Mouse (Mus musculus): ENCODE data around the gene Nr0b2. TPM values are rescaled to one million over a fixed set of nuclear protein-coding genes. Genes with fewer than 3 reads are reported as not detected.

Gene Nr0b2
- polyA plus RNA-seq, 1 experiment: not detected

DNA sequence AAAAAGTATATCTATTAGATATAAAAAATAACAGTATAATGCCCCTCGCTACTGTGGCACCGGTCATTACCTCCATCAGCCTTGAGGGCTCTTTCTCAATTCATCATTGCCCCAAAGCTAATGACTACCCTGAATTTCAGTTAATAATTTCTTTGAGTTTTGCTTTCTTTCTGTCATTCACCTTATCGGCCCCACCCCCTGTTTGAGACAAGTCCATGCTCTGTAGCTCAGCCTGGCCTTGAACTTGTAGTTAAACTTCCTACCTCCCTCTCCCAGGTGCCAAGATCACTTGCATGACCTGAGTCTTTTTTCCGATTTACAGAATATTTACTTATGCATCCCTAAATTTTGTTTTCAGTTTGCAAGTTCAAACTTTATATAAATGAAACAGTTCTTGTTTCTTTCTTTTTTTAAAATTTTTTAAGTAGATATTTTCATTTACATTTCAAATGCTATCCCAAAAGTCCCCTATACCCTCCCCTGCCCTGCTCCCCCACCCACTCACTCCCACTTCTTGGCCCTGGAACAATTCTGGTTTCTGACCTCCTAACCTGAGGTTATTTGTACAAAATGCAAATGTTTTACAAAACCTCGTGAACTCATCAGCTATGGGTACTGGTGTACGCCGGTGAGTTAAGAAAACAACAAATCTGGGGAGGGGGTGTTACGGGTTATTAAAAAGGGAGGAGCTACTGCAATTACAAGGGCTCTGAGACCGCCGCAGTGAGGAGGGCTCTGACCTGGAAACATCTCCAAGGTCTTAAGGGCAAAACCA lies 16.3 kb downstream of the Nr0b2 start:
- WGBS: 80% methylated on average over 10 of the region's 10 CpGs
- H3K4me3 ChIP-seq (replicated peaks; ENCODE audit: control insufficient read depth, low read depth, low read length): no peak overlapping the region
- H3K4me1 ChIP-seq (ENCODE audit: control insufficient read depth, insufficient read depth, low read length): peaks cover 1% of the 10 kb centered on the region; the same call in 1 of the 2 replicates
- H3K27ac ChIP-seq (ENCODE audit: control insufficient read depth, insufficient read depth, low read depth, low read length, poor library complexity): no peak overlapping the region
- TF ChIP-seq POLR2A (IDR thresholded peaks at IDR 0.05; ENCODE audit: borderline replicate concordance, control insufficient read depth, low read depth, low read length): no peak
- TF ChIP-seq CTCF (IDR thresholded peaks at IDR 0.05; ENCODE audit: control insufficient read depth, insufficient read depth, low read length): no peak

DNA sequence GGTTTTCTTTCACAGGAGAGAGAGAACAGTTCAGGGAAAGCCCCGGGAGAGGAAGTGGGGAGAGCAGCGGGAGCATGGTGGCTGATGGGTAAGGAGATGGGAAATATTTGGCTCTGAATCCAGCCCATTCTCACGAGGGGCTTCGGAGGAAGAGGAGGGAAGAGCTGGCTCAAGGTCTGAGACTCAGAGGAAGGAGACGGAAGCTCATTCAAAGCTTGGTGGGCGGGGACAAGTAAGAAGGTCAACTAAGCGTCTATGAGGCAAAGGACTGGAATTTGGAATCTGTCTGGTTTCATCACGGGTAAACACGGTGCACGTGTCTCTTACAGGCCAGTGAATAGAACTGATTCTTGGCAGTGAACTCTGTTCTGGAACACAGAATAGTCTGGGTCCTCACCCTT lies 16.9 kb downstream of the Nr0b2 start:
- TF ChIP-seq POLR2A (IDR thresholded peaks at IDR 0.05; ENCODE audit: borderline replicate concordance, control insufficient read depth, low read depth, low read length): no peak
- H3K27ac ChIP-seq (ENCODE audit: control insufficient read depth, insufficient read depth, low read depth, low read length, poor library complexity): no peak overlapping the region
- H3K4me1 ChIP-seq (ENCODE audit: control insufficient read depth, insufficient read depth, low read length): peaks cover 1% of the 10 kb centered on the region; the same call in 1 of the 2 replicates
- H3K4me3 ChIP-seq (replicated peaks; ENCODE audit: control insufficient read depth, low read depth, low read length): no peak overlapping the region
- 46% methylated on average over 10 of the region's 10 CpGs for WGBS

DNA sequence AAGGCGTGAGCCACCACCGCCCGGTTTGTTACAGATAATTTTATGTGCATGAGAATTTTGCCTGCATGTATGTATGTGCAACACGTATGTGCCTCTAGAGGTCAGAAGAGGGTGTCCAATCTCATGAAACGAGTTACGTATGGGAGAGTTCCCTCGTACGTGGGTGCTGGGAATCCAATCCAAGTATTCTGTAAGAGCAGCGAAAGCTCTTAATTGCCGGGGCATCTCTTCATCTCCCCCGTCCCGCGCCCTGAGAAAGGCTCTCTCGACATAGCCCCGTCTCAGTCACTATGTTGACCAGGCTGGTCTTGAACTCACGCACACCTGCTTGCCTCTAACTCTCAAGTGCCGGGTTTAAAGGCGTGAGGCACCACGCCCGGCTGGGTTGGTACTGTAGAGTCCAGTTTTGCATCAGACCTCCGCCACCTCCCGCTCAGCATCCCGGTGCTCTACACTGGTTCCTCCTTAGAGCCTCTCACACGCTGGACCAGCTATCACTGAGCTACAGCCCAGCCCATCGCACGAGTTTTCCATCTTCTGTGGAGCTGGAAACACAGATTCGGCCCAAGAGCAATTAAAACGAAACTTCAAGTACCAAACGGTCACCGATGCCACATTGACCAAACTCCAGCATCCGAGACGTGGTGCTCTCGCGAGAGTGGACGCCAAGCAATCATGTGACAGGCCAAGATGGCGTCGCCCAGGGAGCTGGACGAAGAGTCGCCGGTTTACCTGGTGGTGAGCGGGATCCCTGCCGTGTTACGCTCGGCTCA lies 21.1 kb downstream of the Nr0b2 start, which contains the start of gene Gpatch3:
Gene Gpatch3, plus strand, starts transcription at position 676 of the 773 bp plus-strand sequence.
- 4% methylated on average over 44 of the region's 44 CpGs for WGBS
- TF ChIP-seq CTCF (IDR thresholded peaks at IDR 0.05; ENCODE audit: control insufficient read depth, insufficient read depth, low read length) (peak; percentile 19; the same call in 1 of the 2 replicates), POLR2A (IDR thresholded peaks at IDR 0.05; ENCODE audit: borderline replicate concordance, control insufficient read depth, low read depth, low read length) (peak; percentile 95)
- H3K27ac ChIP-seq (ENCODE audit: control insufficient read depth, insufficient read depth, low read depth, low read length, poor library complexity): peak within 1 kb of the TSS; percentile 63
- H3K4me1 ChIP-seq (ENCODE audit: control insufficient read depth, insufficient read depth, low read length): peaks cover 3% of the 10 kb centered on the region
- peak within 1 kb of the TSS; percentile 80 for H3K4me3 ChIP-seq (replicated peaks; ENCODE audit: control insufficient read depth, low read depth, low read length)

DNA sequence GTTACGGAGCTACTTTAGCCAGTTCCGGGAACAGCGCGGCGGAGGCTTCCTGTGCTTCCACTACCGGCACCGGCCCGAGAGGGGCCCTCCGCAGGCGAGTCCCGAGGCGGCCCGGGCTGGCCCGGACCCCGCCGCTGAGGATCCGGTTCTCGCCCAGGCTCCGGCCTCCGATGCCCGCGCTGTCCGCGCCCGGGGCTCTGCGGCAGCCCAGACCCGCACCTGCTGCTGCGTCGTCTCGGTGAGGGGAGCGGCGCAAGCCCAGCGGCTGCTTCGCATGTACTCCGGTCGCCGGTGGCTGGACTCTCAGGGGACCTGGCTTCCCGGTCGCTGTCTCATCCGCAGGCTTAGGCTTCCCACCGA lies 21.6 kb downstream of the Nr0b2 start:
- Histone ChIP-seq H3K27ac (ENCODE audit: control insufficient read depth, insufficient read depth, low read depth, low read length, poor library complexity) (peak overlapping the region; percentile 14; the same call in 1 of the 2 replicates), H3K4me3 (replicated peaks; ENCODE audit: control insufficient read depth, low read depth, low read length) (peak overlapping the region; percentile 80), H3K4me1 (ENCODE audit: control insufficient read depth, insufficient read depth, low read length) (peaks cover 3% of the 10 kb centered on the region)
- WGBS: under 1% methylated on average over 41 of the region's 41 CpGs
- TF ChIP-seq CTCF (IDR thresholded peaks at IDR 0.05; ENCODE audit: control insufficient read depth, insufficient read depth, low read length): no peak
- no peak for TF ChIP-seq POLR2A (IDR thresholded peaks at IDR 0.05; ENCODE audit: borderline replicate concordance, control insufficient read depth, low read depth, low read length)

DNA sequence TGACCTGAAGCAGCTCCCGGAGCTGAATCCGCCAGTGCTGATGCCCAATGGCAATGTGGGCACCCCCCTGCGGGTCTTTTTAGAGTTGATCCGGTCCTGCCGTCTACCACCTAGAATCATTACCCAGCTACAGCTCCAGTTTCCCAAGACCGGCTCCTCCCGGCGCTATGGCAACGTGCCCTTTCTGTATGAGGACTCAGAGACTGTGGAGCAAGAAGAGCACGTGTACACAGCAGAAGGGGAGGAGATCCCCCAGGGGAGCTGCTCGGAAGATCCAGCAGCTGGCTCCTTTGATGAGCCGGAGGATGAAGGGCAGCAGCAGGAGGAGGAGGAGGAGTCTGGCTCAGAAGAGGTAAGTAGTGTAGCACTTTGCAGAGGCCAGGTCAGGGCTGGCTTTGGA lies 24.8 kb downstream of the Nr0b2 start:
- WGBS: 91% methylated on average over 12 of the region's 12 CpGs
- H3K4me3 ChIP-seq (replicated peaks; ENCODE audit: control insufficient read depth, low read depth, low read length): no peak overlapping the region
- peaks cover 3% of the 10 kb centered on the region for H3K4me1 ChIP-seq (ENCODE audit: control insufficient read depth, insufficient read depth, low read length)
- TF ChIP-seq CTCF (IDR thresholded peaks at IDR 0.05; ENCODE audit: control insufficient read depth, insufficient read depth, low read length) (no peak), POLR2A (IDR thresholded peaks at IDR 0.05; ENCODE audit: borderline replicate concordance, control insufficient read depth, low read depth, low read length) (no peak)
- H3K27ac ChIP-seq (ENCODE audit: control insufficient read depth, insufficient read depth, low read depth, low read length, poor library complexity): no peak overlapping the region

DNA sequence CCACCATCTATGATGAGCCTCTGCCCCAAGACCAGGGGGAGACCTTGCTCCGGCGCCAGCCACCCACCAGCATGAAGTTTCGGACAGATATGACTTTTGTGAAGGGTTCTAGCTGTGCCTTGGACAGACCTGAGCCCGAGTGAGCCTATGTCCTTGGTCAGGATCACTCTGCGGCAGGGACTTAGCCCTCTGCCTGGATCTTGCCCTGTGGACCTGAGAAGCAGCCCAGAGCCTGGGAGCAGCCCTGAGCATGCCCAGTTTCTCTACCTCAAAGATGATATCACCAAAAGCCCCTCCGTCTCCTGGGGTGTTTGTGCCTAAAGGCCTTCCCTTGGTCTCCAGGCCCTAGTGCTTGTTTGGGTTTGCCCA lies 30.5 kb downstream of the Nr0b2 start:
- WGBS: 56% methylated on average over 6 of the region's 6 CpGs
- H3K4me1 ChIP-seq (ENCODE audit: control insufficient read depth, insufficient read depth, low read length): peaks cover 2% of the 10 kb centered on the region
- peak overlapping the region; percentile 63 for H3K27ac ChIP-seq (ENCODE audit: control insufficient read depth, insufficient read depth, low read depth, low read length, poor library complexity)
- TF ChIP-seq CTCF (IDR thresholded peaks at IDR 0.05; ENCODE audit: control insufficient read depth, insufficient read depth, low read length) (no peak), POLR2A (IDR thresholded peaks at IDR 0.05; ENCODE audit: borderline replicate concordance, control insufficient read depth, low read depth, low read length) (no peak)
- H3K4me3 ChIP-seq (replicated peaks; ENCODE audit: control insufficient read depth, low read depth, low read length): peak overlapping the region; percentile 99

DNA sequence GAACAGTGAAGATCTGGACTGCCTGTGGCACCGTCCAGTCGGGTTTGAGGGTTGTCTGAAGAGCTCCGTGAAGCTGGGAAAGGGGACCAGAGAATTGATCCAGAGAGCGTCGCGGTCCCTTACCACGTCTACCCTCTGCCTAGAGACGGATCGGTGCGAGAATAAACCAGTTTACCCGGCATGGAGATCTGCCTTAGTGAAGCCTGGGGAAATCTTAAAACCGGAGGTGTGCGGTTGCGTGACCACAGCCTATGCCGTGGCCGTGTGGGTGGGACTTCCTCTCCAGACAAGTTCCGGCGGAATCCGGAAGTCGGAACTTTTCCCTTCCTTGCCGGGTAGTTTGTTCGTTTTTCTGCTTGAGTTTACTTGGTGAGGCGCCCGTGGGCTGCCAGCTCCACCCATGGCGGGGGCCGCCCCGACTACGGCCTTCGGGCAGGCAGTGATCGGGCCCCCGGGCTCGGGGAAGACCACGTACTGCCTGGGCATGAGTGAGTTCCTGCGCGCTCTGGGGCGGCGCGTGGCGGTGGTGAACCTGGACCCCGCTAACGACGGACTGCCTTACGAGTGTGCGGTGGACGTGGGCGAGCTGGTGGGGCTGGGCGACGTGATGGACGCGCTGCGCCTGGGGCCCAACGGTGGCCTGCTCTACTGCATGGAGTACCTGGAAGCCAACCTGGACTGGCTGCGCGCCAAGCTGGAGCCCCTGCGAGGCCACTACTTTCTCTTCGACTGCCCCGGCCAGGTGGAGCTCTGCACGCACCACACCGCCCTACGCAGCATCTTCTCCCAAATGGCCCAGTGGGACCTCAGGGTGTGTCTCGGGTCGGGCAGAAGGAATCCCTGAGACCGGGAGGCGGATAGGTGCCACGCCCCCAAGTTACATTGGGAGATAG lies 31.1 kb downstream of the Nr0b2 start, which contains the start of gene Gpn2:
Gene Gpn2, plus strand, starts transcription at position 304 of the 893 bp plus-strand sequence.
- peaks cover 2% of the 10 kb centered on the region for H3K4me1 ChIP-seq (ENCODE audit: control insufficient read depth, insufficient read depth, low read length)
- peak within 1 kb of the TSS; percentile 83 for H3K27ac ChIP-seq (ENCODE audit: control insufficient read depth, insufficient read depth, low read depth, low read length, poor library complexity)
- under 1% methylated on average over 65 of the region's 65 CpGs for WGBS
- peak within 1 kb of the TSS; percentile 99 for H3K4me3 ChIP-seq (replicated peaks; ENCODE audit: control insufficient read depth, low read depth, low read length)
- TF ChIP-seq CTCF (IDR thresholded peaks at IDR 0.05; ENCODE audit: control insufficient read depth, insufficient read depth, low read length) (no peak), POLR2A (IDR thresholded peaks at IDR 0.05; ENCODE audit: borderline replicate concordance, control insufficient read depth, low read depth, low read length) (peak; percentile 22; the same call in 1 of the 2 replicates)
